Mouse (Mus musculus): ENCODE measurements around the gene Asb3. TPM values are rescaled to one million over a fixed set of nuclear protein-coding genes. Genes with fewer than 3 reads are reported as not detected.

Gene Asb3
- 2.1 TPM for polyA plus RNA-seq (2015; fragmentation: Illumina TruSeq; extraction: RNeasy Lipid Tissue Mini Kit (QIAGEN cat#74804); ENCODE audit: insufficient read depth, low read depth, low replicate concordance)

GRCm38 (mm10) chr11:30885171-30885871, at the start of gene Asb3, which contains the start of gene Gpr75:
TSS of gene Asb3 (plus strand) at chr11:30885416.
TSS of gene Gpr75 (plus strand) at chr11:30885358.

GRCm38 (mm10) chr11:30954279-30954725, 69.1 kb downstream of the Asb3 start, which contains the start of gene Erlec1:
TSS of gene Erlec1 (minus strand) at chr11:30954335.

GRCm38 (mm10) chr11:30985877-30986624, 100.8 kb downstream of the Asb3 start, which contains the start of gene Chac2:
TSS of gene Chac2 (minus strand) at chr11:30986350.

Other genes with a start within 250 kb of the Asb3 start
- 3.9 TPM for gene Acyp2, start 235.8 kb upstream of the Asb3 start, polyA plus RNA-seq (2015; fragmentation: Illumina TruSeq; extraction: RNeasy Lipid Tissue Mini Kit (QIAGEN cat#74804); ENCODE audit: insufficient read depth, low read depth, low replicate concordance)
- 12.0 TPM for gene Psme4, start 113.7 kb upstream of the Asb3 start, polyA plus RNA-seq (2015; fragmentation: Illumina TruSeq; extraction: RNeasy Lipid Tissue Mini Kit (QIAGEN cat#74804); ENCODE audit: insufficient read depth, low read depth, low replicate concordance)
- not detected for gene Gpr75, start 58 bp upstream of the Asb3 start, polyA plus RNA-seq (2015; fragmentation: Illumina TruSeq; extraction: RNeasy Lipid Tissue Mini Kit (QIAGEN cat#74804); ENCODE audit: insufficient read depth, low read depth, low replicate concordance)
- 16.5 TPM for gene Erlec1, start 68.9 kb downstream of the Asb3 start, polyA plus RNA-seq (2015; fragmentation: Illumina TruSeq; extraction: RNeasy Lipid Tissue Mini Kit (QIAGEN cat#74804); ENCODE audit: insufficient read depth, low read depth, low replicate concordance)
- gene Chac2, start 100.9 kb downstream of the Asb3 start, polyA plus RNA-seq (2015; fragmentation: Illumina TruSeq; extraction: RNeasy Lipid Tissue Mini Kit (QIAGEN cat#74804); ENCODE audit: insufficient read depth, low read depth, low replicate concordance): 6.2 TPM

Data from pancreas, adult 10 weeks (tissue).